Mouse (Mus musculus) midbrain, embryonic 11.5 days (tissue): Measurements from ENCODE around the gene Susd6. TPM values are rescaled to one million over a fixed set of nuclear protein-coding genes. Genes with fewer than 3 reads are reported as not detected.

Experiments
- ATAC-seq: fragments of 200-750 bp; cut with Nextera tagmentation; 2 replicates; pipeline ENCODE4 v1.8.0; 2017; ENCODE audit warnings: moderate TSS enrichment, moderate library complexity; ENCODE audit not compliant: low FRiP score
- DNase-seq: peaks from one replicate; pipeline ENCODE4 v3.0.0; 2015; ENCODE audit warnings: low spot score; ENCODE audit errors: missing footprints
- H3K27ac ChIP-seq: fragments of 300-500 bp; sonication (generic); 2 replicates; pipeline ENCODE4 v1.5.1; 2014; ENCODE audit warnings: low read depth, low read length
- H3K27me3 ChIP-seq: fragments of 300-500 bp; sonication (generic); 2 replicates; pipeline ENCODE4 v1.6.1; 2014; ENCODE audit warnings: mild to moderate bottlenecking, low read length, moderate library complexity, mixed read lengths; ENCODE audit not compliant: control insufficient read depth, insufficient read depth
- H3K36me3 ChIP-seq: fragments of 300-500 bp; sonication (generic); 2 replicates; pipeline ENCODE4 v1.6.1; 2014; ENCODE audit warnings: mild to moderate bottlenecking, low read length, moderate library complexity, mixed read lengths; ENCODE audit not compliant: control insufficient read depth, insufficient read depth
- H3K4me1 ChIP-seq: fragments of 300-500 bp; sonication (generic); 2 replicates; pipeline ENCODE4 v1.6.1; 2014; ENCODE audit warnings: low read length; ENCODE audit not compliant: control insufficient read depth, insufficient read depth
- H3K4me2 ChIP-seq: fragments of 300-500 bp; sonication (generic); 2 replicates; pipeline ENCODE4 v1.6.1; 2014; ENCODE audit warnings: mild to moderate bottlenecking, moderate library complexity
- H3K4me3 ChIP-seq: fragments of 300-500 bp; sonication (generic); 2 replicates; pipeline ENCODE4 v1.5.1; 2014; ENCODE audit warnings: low read depth, low read length
- H3K9ac ChIP-seq: fragments of 300-500 bp; sonication (generic); 2 replicates; pipeline ENCODE4 v1.6.1; 2014; ENCODE audit warnings: low read length
- H3K9me3 ChIP-seq: fragments of 300-500 bp; sonication (generic); 2 replicates; pipeline ENCODE4 v1.6.1; 2016; ENCODE audit warnings: low read length; ENCODE audit not compliant: control insufficient read depth
- WGBS: fragments of 180-500 bp; shearing (Covaris S2); extraction: QIAGEN DNeasy Blood & Tissue Kit; methylation state at CpG from one replicate; pipeline ENCODE4 v1.1.7; 2014; 5-methylcytosine and 5-hydroxymethylcytosine counted together
- polyA plus RNA-seq: library from polyadenylated mRNA; unstranded; fragments of >200 nt; fragmentation: Nextera tagmentation; extraction: Ambion mirVana; gene quantifications from 2 replicates; pipeline ENCODE4 v1.2.1, GENCODE M21; 2014

Susd6 gene
- polyA plus RNA-seq, 1 experiment from 2014 or later = 18.4 TPM

DNA sequence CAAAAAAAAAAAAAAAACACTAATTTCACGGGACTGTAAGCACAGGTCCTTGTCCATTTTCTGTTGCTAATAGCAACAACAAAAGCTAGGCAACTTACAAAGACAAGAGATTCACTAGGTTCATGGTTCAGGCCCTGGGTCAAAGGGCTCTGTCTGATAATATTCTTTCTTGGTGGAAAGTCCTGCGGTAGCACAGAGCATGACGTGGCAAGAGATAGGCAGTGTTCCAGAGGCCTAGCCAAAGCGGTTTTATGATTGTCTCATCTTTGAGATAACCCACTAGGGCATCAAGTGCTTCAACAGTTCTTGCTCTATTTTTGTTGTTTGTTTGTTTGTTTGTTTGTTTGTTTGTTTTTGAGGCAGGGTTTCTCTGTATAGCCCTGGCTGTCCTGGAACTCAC lies 136.2 kb downstream of the Susd6 start:
- DNase-seq (no peak), ATAC-seq (no peak)
- H3K9me3 ChIP-seq = no peaks in the 10 kb centered on the region
- no peak overlapping the region for H3K27ac ChIP-seq
- H3K4me2 ChIP-seq = no peak overlapping the region
- H3K4me1 ChIP-seq = no peaks in the 10 kb centered on the region
- H3K9ac ChIP-seq = no peak overlapping the region
- H3K4me3 ChIP-seq = no peak overlapping the region
- 86% methylated on average over 4 of the region's 4 CpGs for WGBS
- H3K36me3 ChIP-seq = no peaks in the 10 kb centered on the region
- no peaks in the 10 kb centered on the region for H3K27me3 ChIP-seq

DNA sequence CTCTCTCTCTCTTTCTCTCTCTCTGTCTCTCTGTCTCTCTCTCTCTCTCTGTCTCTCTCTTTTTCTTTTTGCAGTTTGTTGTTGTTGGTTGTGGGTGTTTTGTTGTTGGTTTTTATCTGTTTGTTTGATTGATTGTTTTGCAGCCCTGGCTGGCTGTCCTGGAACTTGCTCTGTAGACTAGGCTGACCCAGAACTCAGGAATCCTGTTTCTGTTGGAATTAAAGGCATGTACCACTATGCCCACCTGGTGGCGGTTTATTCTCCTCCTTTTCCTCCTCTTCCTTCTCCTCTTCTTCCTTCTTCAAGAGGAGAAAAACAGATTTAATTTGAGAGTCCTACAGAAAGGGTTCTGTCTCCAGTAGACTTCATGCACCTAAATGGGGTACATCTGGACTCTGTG lies 137.2 kb downstream of the Susd6 start:
- H3K4me1 ChIP-seq = no peaks in the 10 kb centered on the region
- H3K27me3 ChIP-seq = no peaks in the 10 kb centered on the region
- no peak overlapping the region for H3K27ac ChIP-seq
- DNase-seq (no peak), ATAC-seq (no peak)
- no peak overlapping the region for H3K4me2 ChIP-seq
- H3K36me3 ChIP-seq = no peaks in the 10 kb centered on the region
- H3K9ac ChIP-seq = no peak overlapping the region
- 75% methylated on average over 1 of the region's 1 CpGs for WGBS
- H3K9me3 ChIP-seq = no peaks in the 10 kb centered on the region
- H3K4me3 ChIP-seq = no peak overlapping the region

GRCm38 (mm10) chr12:80928881-80929280 lies 138.6 kb downstream of the Susd6 start:
- ATAC-seq = no peak
- H3K27ac ChIP-seq = no peak overlapping the region
- H3K4me3 ChIP-seq = no peak overlapping the region
- H3K27me3 ChIP-seq = no peaks in the 10 kb centered on the region
- DNase-seq = no peak
- H3K9me3 ChIP-seq = no peaks in the 10 kb centered on the region
- H3K4me2 ChIP-seq = no peak overlapping the region
- H3K36me3 ChIP-seq = no peaks in the 10 kb centered on the region
- 80% methylated on average over 3 of the region's 3 CpGs for WGBS
- H3K4me1 ChIP-seq = no peaks in the 10 kb centered on the region
- no peak overlapping the region for H3K9ac ChIP-seq

DNA sequence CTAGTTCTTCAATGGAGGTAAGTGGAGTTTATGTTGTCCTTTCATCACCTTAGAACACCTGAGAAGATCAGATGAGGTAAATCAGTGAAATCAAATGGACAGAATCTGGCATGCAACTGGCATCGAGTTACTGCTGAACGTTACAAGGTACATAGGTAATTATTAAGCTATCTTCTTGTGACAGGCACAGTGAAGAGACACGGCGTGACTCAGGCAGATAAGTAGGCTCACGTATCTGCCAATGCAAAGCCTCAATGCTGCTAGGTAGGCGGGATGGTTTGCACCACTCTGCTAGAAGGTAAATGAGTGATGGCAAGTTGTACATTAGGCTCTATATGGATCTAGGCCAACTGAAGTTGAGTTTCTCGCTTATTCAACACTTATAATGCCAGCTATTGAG lies 139.8 kb downstream of the Susd6 start:
- Histone ChIP-seq H3K9me3 (no peaks in the 10 kb centered on the region), H3K4me1 (no peaks in the 10 kb centered on the region), H3K27ac (no peak overlapping the region), H3K9ac (no peak overlapping the region), H3K4me3 (no peak overlapping the region), H3K27me3 (no peaks in the 10 kb centered on the region), H3K4me2 (no peak overlapping the region), H3K36me3 (no peaks in the 10 kb centered on the region)
- WGBS = 86% methylated on average over 7 of the region's 7 CpGs
- no peak for ATAC-seq
- no peak for DNase-seq

Other genes starting within 250 kb of the Susd6 start
- 29.8 and 30.4 TPM in 2 replicates for gene Slc39a9, start 146.6 kb upstream of the Susd6 start, polyA plus RNA-seq
- 361 and 378 TPM in 2 replicates for gene Erh, start 146.2 kb upstream of the Susd6 start, polyA plus RNA-seq
- 1.1 and 1.4 TPM in 2 replicates for gene Plekhd1, start 97.9 kb upstream of the Susd6 start, polyA plus RNA-seq
- gene Ccdc177, start 29.8 kb upstream of the Susd6 start, polyA plus RNA-seq = 4.9 and 5.3 TPM in 2 replicates
- 444 and 504 TPM in 2 replicates for gene Srsf5, start 155.0 kb downstream of the Susd6 start, polyA plus RNA-seq
- gene Slc10a1, start 178.2 kb downstream of the Susd6 start, polyA plus RNA-seq = 0.26 and 0.44 TPM in 2 replicates
- gene Smoc1, start 236.3 kb downstream of the Susd6 start, polyA plus RNA-seq = 17.3 and 19.0 TPM in 2 replicates